Mouse (Mus musculus) small intestine, adult 2 months (tissue): Measurements from ENCODE around the gene Prcp. TPM values are rescaled to one million over a fixed set of nuclear protein-coding genes. Genes with fewer than 3 reads are reported as not detected.

Experiments
- H3K27ac ChIP-seq: fragments of 200-500 bp; 2 replicates; pipeline ENCODE4 v1.5.1; 2012; ENCODE audit warnings: low read depth, low read length, control low read depth, inconsistent platforms; ENCODE audit not compliant: insufficient read depth
- H3K27me3 ChIP-seq: fragments of 200-500 bp; 2 replicates; pipeline ENCODE4 v1.6.1; 2012; ENCODE audit warnings: mild to moderate bottlenecking, moderate library complexity, low read length, inconsistent platforms; ENCODE audit not compliant: control insufficient read depth, insufficient read depth
- H3K36me3 ChIP-seq: fragments of 200-500 bp; 2 replicates; pipeline ENCODE4 v1.6.1; 2012; ENCODE audit warnings: mild to moderate bottlenecking, low read length, control low read depth, inconsistent platforms; ENCODE audit not compliant: control insufficient read depth, insufficient read depth
- H3K4me1 ChIP-seq: fragments of 200-500 bp; 2 replicates; pipeline ENCODE4 v1.6.1; 2012; ENCODE audit warnings: low read length, inconsistent platforms, mixed read lengths; ENCODE audit not compliant: control insufficient read depth, insufficient read depth, insufficient read length
- H3K4me3 ChIP-seq: fragments of 200-500 bp; 2 replicates; pipeline ENCODE4 v1.5.1; 2012; ENCODE audit warnings: low read depth, mild to moderate bottlenecking, control low read depth, inconsistent platforms, low read length, moderate library complexity
- CTCF ChIP-seq: fragments of 200-500 bp; IDR thresholded peaks from 2 replicates; pipeline ENCODE4 v1.5.1; 2012; ENCODE audit warnings: low read depth, mild to moderate bottlenecking, control low read depth, inconsistent platforms, low read length, moderate library complexity, mixed read lengths; ENCODE audit not compliant: insufficient replicate concordance, insufficient read length; ENCODE audit errors: extremely low read depth
- POLR2A ChIP-seq: fragments of 200-500 bp; IDR thresholded peaks from 2 replicates; pipeline ENCODE4 v1.6.1; 2012; ENCODE audit warnings: low read depth, mild to moderate bottlenecking, control low read depth, inconsistent platforms, low read length, moderate library complexity
- WGBS: fragments of 180-500 bp; shearing (Covaris S2); methylation state at CpG from one replicate; pipeline ENCODE4 v1.1.7; 2018; 5-methylcytosine and 5-hydroxymethylcytosine counted together
- polyA plus RNA-seq: library from polyadenylated mRNA; depleted of rRNA; stranded (reverse); fragments of >200 nt; gene quantifications from 2 replicates; pipeline ENCODE4 v1.2.3, GENCODE M21; 2012

Gene Prcp
- polyA plus RNA-seq, 1 experiment: 9.1 TPM

- no peak for TF ChIP-seq POLR2A
- no peak for TF ChIP-seq CTCF
- H3K27me3 ChIP-seq: no peaks in the 10 kb centered on the region
- no peaks in the 10 kb centered on the region for H3K36me3 ChIP-seq
- H3K4me1 ChIP-seq: peaks cover 3% of the 10 kb centered on the region; the same call in 1 of the 2 replicates
- WGBS: 41% methylated on average over 3 of the region's 3 CpGs
- no peak overlapping the region for H3K4me3 ChIP-seq
- no peak overlapping the region for H3K27ac ChIP-seq
Measured at GRCm38 (mm10) chr7:92876066-92876465, 1.8 kb downstream of the Prcp start.

GRCm38 (mm10) chr7:92876538-92876937, 2.3 kb downstream of the Prcp start:
- H3K27ac ChIP-seq: no peak overlapping the region
- WGBS: 47% methylated on average over 7 of the region's 7 CpGs
- no peaks in the 10 kb centered on the region for H3K36me3 ChIP-seq

GRCm38 (mm10) chr7:92878575-92879285, 4.5 kb downstream of the Prcp start:
- no peaks in the 10 kb centered on the region for H3K27me3 ChIP-seq
- no peak for TF ChIP-seq CTCF
- no peak overlapping the region; the same call in 1 of the 2 replicates for H3K27ac ChIP-seq
- no peak overlapping the region for H3K4me3 ChIP-seq
- 70% methylated on average over 7 of the region's 7 CpGs for WGBS
- no peaks in the 10 kb centered on the region for H3K36me3 ChIP-seq
- peaks cover 3% of the 10 kb centered on the region; the same call in 1 of the 2 replicates for H3K4me1 ChIP-seq

More at GRCm38 (mm10) chr7:92876538-92876937, 2.3 kb downstream of the Prcp start:
- Histone ChIP-seq H3K4me1 (peaks cover 3% of the 10 kb centered on the region; the same call in 1 of the 2 replicates), H3K4me3 (no peak overlapping the region), H3K27me3 (no peaks in the 10 kb centered on the region)
- TF ChIP-seq CTCF (no peak), POLR2A (no peak)

DNA sequence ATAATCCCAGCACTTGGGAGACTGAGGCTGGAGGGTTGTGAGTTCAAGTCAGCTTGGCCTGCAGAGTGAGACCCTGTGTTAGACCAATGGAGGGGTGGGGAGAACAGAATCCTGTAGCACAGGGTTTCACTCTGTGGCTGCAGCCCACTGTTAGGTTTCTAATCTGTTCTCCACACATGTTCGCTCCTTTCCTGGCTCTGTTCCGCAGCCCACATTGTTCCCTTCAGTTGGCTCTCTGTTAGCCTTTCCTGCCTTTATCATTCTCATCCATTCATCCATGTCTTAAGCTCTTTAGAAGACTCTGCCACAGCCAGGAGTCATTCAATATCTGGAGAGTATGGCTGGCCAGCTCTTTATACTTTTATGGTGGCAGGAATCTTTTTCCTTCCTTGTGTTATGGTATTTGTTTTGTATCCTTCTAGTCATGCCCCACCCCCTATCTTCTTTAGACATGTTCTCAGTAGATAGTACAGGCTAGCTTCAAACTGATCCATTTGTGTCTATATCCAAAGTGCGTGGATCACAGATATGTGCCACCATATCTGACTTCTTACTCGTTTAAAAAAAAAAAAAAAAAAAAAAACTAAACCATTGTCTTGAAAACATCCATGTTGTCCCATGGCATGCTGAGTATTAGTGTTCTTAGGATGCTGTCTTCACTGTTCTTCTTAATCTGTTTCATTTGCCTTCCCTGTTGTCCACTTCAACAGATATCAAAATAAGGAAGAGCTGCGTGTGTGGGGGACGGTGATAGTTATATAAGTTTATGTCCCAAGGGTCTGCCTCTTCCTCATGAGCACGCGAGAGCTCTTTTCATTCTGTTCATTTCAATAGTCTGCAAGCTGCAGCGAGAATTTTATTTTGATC, 9.8 kb downstream of the Prcp start:
- 84% methylated on average over 9 of the region's 9 CpGs for WGBS
- Histone ChIP-seq H3K27ac (no peak overlapping the region), H3K36me3 (no peaks in the 10 kb centered on the region), H3K4me3 (no peak overlapping the region), H3K27me3 (no peaks in the 10 kb centered on the region), H3K4me1 (peaks cover 2% of the 10 kb centered on the region)
- no peak for TF ChIP-seq CTCF
- TF ChIP-seq POLR2A: no peak

DNA sequence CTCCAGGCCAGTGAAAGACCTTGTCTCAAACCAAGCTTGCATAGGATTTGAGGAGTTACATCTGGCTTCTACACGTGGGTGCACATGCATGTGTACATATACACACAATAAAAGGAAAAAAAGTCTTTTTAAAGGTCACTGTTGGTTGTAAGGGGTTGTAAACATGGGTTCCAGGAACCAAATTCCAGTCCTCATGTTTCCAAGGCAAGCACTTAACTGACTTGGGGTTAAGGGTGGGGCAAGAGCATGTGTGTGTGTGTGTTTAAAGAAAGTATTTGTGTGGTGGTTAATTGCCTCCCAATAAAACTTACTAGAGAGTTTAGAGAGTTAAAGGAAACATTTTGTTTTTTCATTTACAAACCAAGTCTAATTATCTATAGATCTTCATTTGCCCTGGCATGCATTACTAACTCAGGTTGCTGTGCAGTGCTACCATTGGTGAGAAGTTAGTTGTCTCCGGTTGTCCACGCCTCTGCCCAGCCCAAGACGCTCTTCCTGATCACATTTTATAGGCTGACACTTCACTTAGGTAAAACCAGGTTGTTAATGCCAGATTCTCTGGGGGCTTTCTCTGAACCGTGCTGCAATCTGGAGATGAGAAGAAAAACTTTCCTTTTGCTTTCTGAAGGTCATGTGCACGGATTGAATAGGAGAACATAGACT, 10.9 kb downstream of the Prcp start:
- Histone ChIP-seq H3K4me3 (no peak overlapping the region), H3K4me1 (peaks cover 2% of the 10 kb centered on the region), H3K36me3 (no peaks in the 10 kb centered on the region), H3K27ac (no peak overlapping the region), H3K27me3 (no peaks in the 10 kb centered on the region)
- no peak for TF ChIP-seq CTCF
- no peak for TF ChIP-seq POLR2A
- 32% methylated on average over 6 of the region's 6 CpGs for WGBS

DNA sequence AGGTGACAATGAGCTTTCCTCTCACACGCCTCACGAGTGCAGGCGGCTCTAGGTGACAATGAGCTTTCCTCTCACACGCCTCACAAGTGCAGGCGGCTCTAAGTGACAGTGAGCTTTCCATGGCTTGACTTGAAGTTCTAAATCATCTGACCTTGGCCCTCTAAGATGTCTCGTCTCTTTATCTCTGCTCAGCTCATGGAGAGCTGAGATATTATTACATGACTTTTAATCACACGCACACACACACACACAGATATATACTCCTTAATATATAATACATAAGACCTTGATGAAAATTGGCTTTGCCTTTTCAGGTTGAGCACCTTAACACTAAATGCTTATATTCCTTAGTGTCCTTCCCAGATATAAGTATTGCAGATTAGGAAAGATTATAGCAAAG, 12.5 kb downstream of the Prcp start:
- Histone ChIP-seq H3K27ac (no peak overlapping the region), H3K4me3 (no peak overlapping the region), H3K27me3 (no peaks in the 10 kb centered on the region), H3K36me3 (no peaks in the 10 kb centered on the region), H3K4me1 (peaks cover 2% of the 10 kb centered on the region)
- WGBS: 84% methylated on average over 7 of the region's 7 CpGs
- TF ChIP-seq POLR2A (no peak), CTCF (no peak)

- WGBS: 85% methylated on average over 5 of the region's 5 CpGs
- H3K36me3 ChIP-seq: no peaks in the 10 kb centered on the region
- H3K4me1 ChIP-seq: peaks cover 2% of the 10 kb centered on the region
- no peak overlapping the region for H3K4me3 ChIP-seq
- H3K27ac ChIP-seq: no peak overlapping the region
- no peaks in the 10 kb centered on the region for H3K27me3 ChIP-seq
- TF ChIP-seq CTCF: no peak
- no peak for TF ChIP-seq POLR2A
Measured at GRCm38 (mm10) chr7:92887230-92887629, 13.0 kb downstream of the Prcp start.
